Mouse (Mus musculus) spleen, adult 2 months (tissue): ENCODE measurements around the gene Tmem132e. TPM values are rescaled to one million over a fixed set of nuclear protein-coding genes. Genes with fewer than 3 reads are reported as not detected.

ENCODE experiments used
- DNase-seq, 2 experiments: peaks; one replicate each; pipeline versions ENCODE4 v3.0.0 to v3.0.0-alpha.2; 2012 to 2021; ENCODE audit warnings: low spot score in 2 of 2, low read depth in 1 of 2
- H3K27ac ChIP-seq: fragments of 200-500 bp; 2 replicates; pipeline ENCODE4 v1.5.1; 2012; ENCODE audit warnings: low read length, inconsistent platforms; ENCODE audit not compliant: insufficient read depth
- H3K27me3 ChIP-seq: fragments of 200-500 bp; 2 replicates; pipeline ENCODE4 v1.6.1; 2012; ENCODE audit warnings: mild to moderate bottlenecking, moderate library complexity, low read length, inconsistent platforms; ENCODE audit not compliant: control insufficient read depth, insufficient read depth
- H3K36me3 ChIP-seq: fragments of 200-500 bp; 2 replicates; pipeline ENCODE4 v1.6.1; 2012; ENCODE audit warnings: mild to moderate bottlenecking, low read length, inconsistent platforms; ENCODE audit not compliant: control insufficient read depth, insufficient read depth
- H3K4me1 ChIP-seq: fragments of 200-500 bp; 2 replicates; pipeline ENCODE4 v1.6.1; 2011; ENCODE audit warnings: inconsistent platforms; ENCODE audit not compliant: control insufficient read depth, insufficient read depth, insufficient read length
- H3K4me3 ChIP-seq: fragments of 200-500 bp; 2 replicates; pipeline ENCODE4 v1.5.1; 2011; ENCODE audit warnings: mild to moderate bottlenecking, inconsistent platforms; ENCODE audit not compliant: insufficient read depth, insufficient read length; ENCODE audit errors: extremely low read depth
- CTCF ChIP-seq: fragments of 200-500 bp; IDR thresholded peaks from 2 replicates; pipeline ENCODE4 v1.5.1; 2011; ENCODE audit warnings: mild to moderate bottlenecking, inconsistent platforms; ENCODE audit not compliant: insufficient read depth, insufficient read length, insufficient replicate concordance; ENCODE audit errors: extremely low read depth
- POLR2A ChIP-seq: fragments of 200-500 bp; IDR thresholded peaks from 2 replicates; pipeline ENCODE4 v1.6.1; 2011; ENCODE audit warnings: low read depth, low read length, inconsistent platforms
- WGBS: fragments of 180-500 bp; shearing (Covaris S2); methylation state at CpG from one replicate; pipeline ENCODE4 v1.1.7; 2018; 5-methylcytosine and 5-hydroxymethylcytosine counted together
- polyA plus RNA-seq: library from polyadenylated mRNA; depleted of rRNA; stranded (reverse); fragments of >200 nt; gene quantifications from 2 replicates; pipeline ENCODE4 v1.2.3, GENCODE M21; 2012

Gene Tmem132e
- polyA plus RNA-seq, 1 experiment: 0.23 TPM

GRCm38 (mm10) chr11:82428801-82429200 lies 40.1 kb downstream of the Tmem132e start:
- TF ChIP-seq POLR2A (no peak), CTCF (no peak)
- Histone ChIP-seq H3K27me3 (no peaks in the 10 kb centered on the region), H3K4me3 (no peak overlapping the region), H3K27ac (no peak overlapping the region), H3K36me3 (no peaks in the 10 kb centered on the region), H3K4me1 (no peaks in the 10 kb centered on the region)
- no peak for DNase-seq
- WGBS: 34% methylated on average over 4 of the region's 4 CpGs

- no peak for TF ChIP-seq CTCF
- no peak for TF ChIP-seq POLR2A
- Histone ChIP-seq H3K27me3 (peaks cover 6% of the 10 kb centered on the region), H3K27ac (no peak overlapping the region), H3K4me3 (no peak overlapping the region), H3K4me1 (no peaks in the 10 kb centered on the region), H3K36me3 (no peaks in the 10 kb centered on the region)
- 4% methylated on average over 61 of the region's 62 CpGs for WGBS
- DNase-seq: no peak
Observed at GRCm38 (mm10) chr11:82434091-82434831, 45.6 kb downstream of the Tmem132e start.

GRCm38 (mm10) chr11:82434832-82435182 lies 46.1 kb downstream of the Tmem132e start:
- H3K4me3 ChIP-seq: no peak overlapping the region
- TF ChIP-seq POLR2A (no peak), CTCF (no peak)
- peaks cover 6% of the 10 kb centered on the region for H3K27me3 ChIP-seq
- no peaks in the 10 kb centered on the region for H3K4me1 ChIP-seq
- no peak overlapping the region for H3K27ac ChIP-seq
- whole genome bisulfite sequencing: 9% methylated on average over 13 of the region's 36 CpGs
- H3K36me3 ChIP-seq: no peaks in the 10 kb centered on the region
- DNase-seq: no peak

- Histone ChIP-seq H3K27me3 (no peaks in the 10 kb centered on the region), H3K36me3 (no peaks in the 10 kb centered on the region), H3K27ac (no peak overlapping the region), H3K4me3 (no peak overlapping the region), H3K4me1 (no peaks in the 10 kb centered on the region)
- WGBS: 66% methylated on average over 9 of the region's 9 CpGs
- DNase-seq: no peak
- TF ChIP-seq POLR2A (no peak), CTCF (no peak)
Observed at GRCm38 (mm10) chr11:82448485-82448884, 59.8 kb downstream of the Tmem132e start.

GRCm38 (mm10) chr11:82452516-82452915 lies 63.8 kb downstream of the Tmem132e start:
- Histone ChIP-seq H3K36me3 (no peaks in the 10 kb centered on the region), H3K4me3 (no peak overlapping the region), H3K27me3 (no peaks in the 10 kb centered on the region), H3K4me1 (no peaks in the 10 kb centered on the region), H3K27ac (no peak overlapping the region)
- WGBS: 63% methylated on average over 5 of the region's 5 CpGs
- TF ChIP-seq POLR2A (no peak), CTCF (no peak)
- DNase-seq: no peak

- H3K4me3 ChIP-seq: no peak overlapping the region
Observed at GRCm38 (mm10) chr11:82453230-82453629, 64.5 kb downstream of the Tmem132e start.

GRCm38 (mm10) chr11:82461326-82461725 lies 72.6 kb downstream of the Tmem132e start:
- no peaks in the 10 kb centered on the region for H3K36me3 ChIP-seq
- DNase-seq: no peak
- H3K27ac ChIP-seq: no peak overlapping the region
- TF ChIP-seq POLR2A (no peak), CTCF (no peak)
- H3K4me3 ChIP-seq: no peak overlapping the region
- no peaks in the 10 kb centered on the region for H3K4me1 ChIP-seq
- H3K27me3 ChIP-seq: no peaks in the 10 kb centered on the region
- 80% methylated on average over 7 of the region's 7 CpGs for WGBS

More at GRCm38 (mm10) chr11:82453230-82453629, 64.5 kb downstream of the Tmem132e start:
- Histone ChIP-seq H3K27ac (no peak overlapping the region), H3K36me3 (no peaks in the 10 kb centered on the region), H3K27me3 (no peaks in the 10 kb centered on the region), H3K4me1 (no peaks in the 10 kb centered on the region)
- TF ChIP-seq CTCF (no peak), POLR2A (no peak)
- DNase-seq: no peak
- WGBS: 82% methylated on average over 7 of the region's 7 CpGs
